17 mouse cellular contexts compared by ENCODE assay signal in the genomic region with DNA sequence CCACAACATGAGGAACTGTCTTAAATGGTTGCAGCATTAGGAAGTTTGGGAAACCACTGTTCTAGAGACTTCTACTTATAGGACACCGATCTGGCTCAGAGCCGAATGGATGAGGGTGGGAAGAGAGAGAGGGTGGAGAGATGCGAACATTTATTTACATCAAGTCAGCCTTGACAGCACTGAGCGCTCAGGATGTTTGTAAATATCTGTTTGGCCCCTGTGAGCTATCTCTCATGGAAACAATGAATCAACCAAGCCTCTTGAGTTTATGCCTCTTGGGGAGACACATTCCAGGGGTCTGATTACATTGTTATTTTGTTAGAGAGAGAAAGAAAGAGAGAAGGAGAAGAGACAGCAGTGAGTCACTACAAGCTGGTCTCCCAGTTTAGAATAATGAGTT.
DNase-seq lines count a peak whose midpoint lies in the region; TF ChIP-seq lines count a peak whose summit lies in the region.
"Had no signal": no experiment of that assay in that cellular context is flagged by ENCODE, and none has a peak within 500 bp of the region (broad histone marks: within the 10 kb centered on the region; RNA-seq: fewer than 3 reads in every experiment).

No protein-coding gene starts in this region.

- no peak for TF ChIP-seq POLR2A in cerebellum, adult 2 months (IDR thresholded peaks at IDR 0.05; ENCODE audit: borderline replicate concordance, insufficient read depth, low read length)

- H3K4me1 ChIP-seq in brown adipose tissue, adult 24 weeks (ENCODE audit: control insufficient read depth, insufficient read depth, insufficient read length, low read length) = no peaks in the 10 kb centered on the region
- H3K4me1 ChIP-seq in cerebellum, adult 2 months (ENCODE audit: control insufficient read depth, insufficient read depth, low read length) = no peaks in the 10 kb centered on the region
- H3K4me1 ChIP-seq: hindbrain, embryonic 15.5 days; midbrain, embryonic 13.5 days; neural tube, embryonic 12.5 days; stomach, embryonic 15.5 days had no signal

- WGBS in cerebellum, adult 2 months = 96% methylated on average over 4 of the region's 4 CpGs

- TF ChIP-seq CTCF in cerebellum, adult 2 months (IDR thresholded peaks at IDR 0.05; ENCODE audit: borderline replicate concordance, insufficient read depth, low read depth, low read length) = no peak

- intact Hi-C loops in left cerebral cortex, postnatal 4 days (cut with DNase I) = no loop called here

- peak; percentile 9 to 12 for DNase-seq in left cerebral cortex, adult 18-20 months (ENCODE audit: low spot score in 2 of 2)
- DNase-seq in left cerebral cortex, postnatal 4 days = no peak
- DNase-seq in Muller cell, postnatal 12 days (ENCODE audit: inconsistent ontology term) = peak; percentile 64
- peak; percentile 29 for DNase-seq in lung, postnatal 14 days
- DNase-seq in cerebellum, adult 2 months = no peak
- DNase-seq in heart, adult 11 months = no peak
- DNase-seq: adrenal gland, postnatal 10 days; cerebellum, adult 9-10 months; forebrain, postnatal 0 days; thymus, adult 18-20 months; thymus, postnatal 36 days had no signal

- no peaks in the 10 kb centered on the region; the same call in 1 of the 2 replicates for H3K27me3 ChIP-seq in cerebellum, adult 2 months (ENCODE audit: control insufficient read depth, insufficient read depth, low read length)
- H3K27me3 ChIP-seq: hindbrain, embryonic 15.5 days; neural tube, embryonic 12.5 days; stomach, embryonic 15.5 days had no signal

- 0 out of 2 replicates have a peak overlapping the region, but pooled peaks have one; percentile 24 for H3K27ac ChIP-seq in brown adipose tissue, adult 24 weeks (replicated peaks; ENCODE audit: low read depth, low read length)
- H3K27ac ChIP-seq in cerebellum, adult 2 months (ENCODE audit: insufficient read depth, low read length) = no peak overlapping the region
- H3K27ac ChIP-seq: hindbrain, embryonic 15.5 days; liver, embryonic 14.5 days; midbrain, embryonic 13.5 days; neural tube, embryonic 12.5 days; stomach, embryonic 15.5 days had no signal

- no peak overlapping the region for H3K4me3 ChIP-seq in brown adipose tissue, adult 24 weeks (ENCODE audit: insufficient read depth, low read depth, low read length)
- no peak overlapping the region for H3K4me3 ChIP-seq in cerebellum, adult 2 months (replicated peaks; ENCODE audit: insufficient read depth, low read depth, low read length)
- H3K4me3 ChIP-seq: hindbrain, embryonic 15.5 days; midbrain, embryonic 13.5 days; neural tube, embryonic 12.5 days; stomach, embryonic 15.5 days had no signal

Comparison
In these comparisons a context has a peak if more than half of its experiments do, and no peak if none do; other contexts are left out.
1. DNase-seq: peak in left cerebral cortex, adult 18-20 months (2 of 2), Muller cell, postnatal 12 days (single experiment) and lung, postnatal 14 days (single experiment); none in left cerebral cortex, postnatal 4 days (single experiment), cerebellum, adult 2 months (0 of 2) and heart, adult 11 months (single experiment).